Mouse (Mus musculus) spleen, adult 2 months (tissue): ENCODE measurements around the gene Klhl8.

Source experiments
- CTCF ChIP-seq: fragments of 200-500 bp; IDR thresholded peaks from 2 replicates; pipeline ENCODE4 v1.5.1; 2011; ENCODE audit warnings: mild to moderate bottlenecking, inconsistent platforms; ENCODE audit not compliant: insufficient read depth, insufficient read length, insufficient replicate concordance; ENCODE audit errors: extremely low read depth
- POLR2A ChIP-seq: fragments of 200-500 bp; IDR thresholded peaks from 2 replicates; pipeline ENCODE4 v1.6.1; 2011; ENCODE audit warnings: low read depth, low read length, inconsistent platforms

- TF ChIP-seq CTCF (no peak), POLR2A (no peak)
Observed at GRCm38 (mm10) chr5:103889766-103890165, 21.3 kb downstream of the Klhl8 start.
